Mouse (Mus musculus) midbrain, postnatal 0 days (tissue): Measurements from ENCODE around the gene Flt3. TPM values are rescaled to one million over a fixed set of nuclear protein-coding genes. Genes with fewer than 3 reads are reported as not detected.

ENCODE experiments used
- ATAC-seq: fragments of 200-750 bp; cut with Nextera tagmentation; 2 replicates; pipeline ENCODE4 v1.8.0; 2017; ENCODE audit warnings: moderate number of reproducible peaks, mild to moderate bottlenecking, moderate TSS enrichment, moderate library complexity; ENCODE audit not compliant: low FRiP score
- DNase-seq: peaks from one replicate; pipeline ENCODE4 v3.0.0-alpha.2; 2015; ENCODE audit warnings: low spot score
- H3K27ac ChIP-seq: fragments of 300-500 bp; sonication (generic); 2 replicates; pipeline ENCODE4 v1.5.1; 2014; ENCODE audit warnings: low read depth, mild to moderate bottlenecking, low read length, mixed read lengths
- H3K27me3 ChIP-seq: fragments of 300-500 bp; sonication (generic); 2 replicates; pipeline ENCODE4 v1.6.1; 2014; ENCODE audit warnings: low read length, control low read depth, mixed read lengths; ENCODE audit not compliant: insufficient read depth
- H3K36me3 ChIP-seq: fragments of 300-500 bp; sonication (generic); 2 replicates; pipeline ENCODE4 v1.6.1; 2014; ENCODE audit warnings: low read length, control low read depth, mixed read lengths; ENCODE audit not compliant: insufficient read depth
- H3K4me1 ChIP-seq: fragments of 300-500 bp; sonication (generic); 2 replicates; pipeline ENCODE4 v1.6.1; 2014; ENCODE audit warnings: mild to moderate bottlenecking, control low read depth, antibody characterized with exemption, low read length, mixed read lengths; ENCODE audit not compliant: insufficient read depth
- H3K4me2 ChIP-seq: fragments of 300-500 bp; sonication (generic); 2 replicates; pipeline ENCODE4 v1.6.1; 2014; ENCODE audit warnings: low read depth, mild to moderate bottlenecking, low read length, mixed read lengths; ENCODE audit not compliant: poor library complexity, severe bottlenecking
- H3K4me3 ChIP-seq: fragments of 300-500 bp; sonication (generic); 2 replicates; pipeline ENCODE4 v1.5.1; 2014; ENCODE audit warnings: low read depth, mild to moderate bottlenecking, low read length, moderate library complexity
- H3K9ac ChIP-seq: fragments of 300-500 bp; sonication (generic); replicated peaks from 2 replicates; pipeline ENCODE4 v1.6.1; 2014; ENCODE audit warnings: mild to moderate bottlenecking, low read length, moderate library complexity, mixed read lengths; ENCODE audit not compliant: poor library complexity, severe bottlenecking
- H3K9me3 ChIP-seq: fragments of 300-500 bp; sonication (generic); 2 replicates; pipeline ENCODE4 v1.6.1; 2016; ENCODE audit warnings: low read length, control low read depth
- CTCF ChIP-seq: IDR thresholded peaks from 2 replicates; pipeline ENCODE4 v1.5.1; 2016; ENCODE audit warnings: antibody characterized with exemption, mild to moderate bottlenecking
- WGBS: fragments of 180-500 bp; shearing (Covaris S2); extraction: QIAGEN DNeasy Blood & Tissue Kit; methylation state at CpG from one replicate; pipeline ENCODE4 v1.1.7; 2014; 5-methylcytosine and 5-hydroxymethylcytosine counted together
- polyA plus RNA-seq: library from polyadenylated mRNA; unstranded; fragments of >200 nt; fragmentation: Nextera tagmentation; extraction: Ambion mirVana; gene quantifications from 2 replicates; pipeline ENCODE4 v1.2.1, GENCODE M21; 2015
- total RNA-seq: library from RNA; depleted of rRNA; stranded (reverse); fragments of >200 nt; gene quantifications from 2 replicates; pipeline ENCODE4 v1.2.3, GENCODE M21; 2014

The Flt3 gene
- total and polyA plus RNA-seq, 2 experiments from 2014 or later, result 2.0 to 2.5 TPM

GRCm38 (mm10) chr5:147389052-147389451 lies 11.2 kb downstream of the Flt3 start:
- no peak for DNase-seq
- H3K27ac ChIP-seq, result no peak overlapping the region

GRCm38 (mm10) chr5:147388376-147389008 lies 11.8 kb downstream of the Flt3 start:
- no peak overlapping the region for H3K4me3 ChIP-seq
- WGBS, result 78% methylated on average over 9 of the region's 9 CpGs
- H3K9ac ChIP-seq, result no peak overlapping the region
- no peaks in the 10 kb centered on the region for H3K36me3 ChIP-seq
- DNase-seq, result no peak
- no peak overlapping the region for H3K27ac ChIP-seq
- H3K9me3 ChIP-seq, result no peaks in the 10 kb centered on the region
- no peaks in the 10 kb centered on the region for H3K27me3 ChIP-seq
- no peaks in the 10 kb centered on the region for H3K4me1 ChIP-seq
- H3K4me2 ChIP-seq, result no peak overlapping the region
- TF ChIP-seq CTCF, result no peak
- ATAC-seq, result no peak

More at GRCm38 (mm10) chr5:147389052-147389451, 11.2 kb downstream of the Flt3 start:
- no peaks in the 10 kb centered on the region for H3K4me1 ChIP-seq
- no peak overlapping the region for H3K4me3 ChIP-seq
- H3K9me3 ChIP-seq, result no peaks in the 10 kb centered on the region
- no peak overlapping the region for H3K4me2 ChIP-seq
- H3K27me3 ChIP-seq, result no peaks in the 10 kb centered on the region
- ATAC-seq, result no peak
- H3K36me3 ChIP-seq, result no peaks in the 10 kb centered on the region
- 82% methylated on average over 5 of the region's 5 CpGs for WGBS
- TF ChIP-seq CTCF, result no peak
- H3K9ac ChIP-seq, result no peak overlapping the region

- Histone ChIP-seq H3K9ac (no peak overlapping the region), H3K36me3 (no peaks in the 10 kb centered on the region), H3K27me3 (no peaks in the 10 kb centered on the region), H3K4me3 (no peak overlapping the region), H3K4me1 (no peaks in the 10 kb centered on the region), H3K27ac (no peak overlapping the region), H3K4me2 (no peak overlapping the region), H3K9me3 (no peaks in the 10 kb centered on the region)
- no peak for ATAC-seq
- no peak for TF ChIP-seq CTCF
- 83% methylated on average over 13 of the region's 13 CpGs for WGBS
- DNase-seq, result no peak
Observed at GRCm38 (mm10) chr5:147386865-147387264, 13.4 kb downstream of the Flt3 start.

- Histone ChIP-seq H3K4me3 (no peak overlapping the region), H3K27me3 (no peaks in the 10 kb centered on the region), H3K36me3 (no peaks in the 10 kb centered on the region), H3K9ac (no peak overlapping the region), H3K4me2 (no peak overlapping the region), H3K27ac (no peak overlapping the region), H3K4me1 (no peaks in the 10 kb centered on the region), H3K9me3 (no peaks in the 10 kb centered on the region)
- DNase-seq (no peak), ATAC-seq (no peak)
- no peak for TF ChIP-seq CTCF
- WGBS, result 91% methylated on average over 10 of the region's 10 CpGs
Observed at GRCm38 (mm10) chr5:147381396-147381795, 18.9 kb downstream of the Flt3 start.

GRCm38 (mm10) chr5:147379481-147379880 lies 20.8 kb downstream of the Flt3 start:
- ATAC-seq (no peak), DNase-seq (no peak)
- H3K9me3 ChIP-seq, result no peaks in the 10 kb centered on the region
- H3K4me1 ChIP-seq, result no peaks in the 10 kb centered on the region
- no peak overlapping the region for H3K27ac ChIP-seq
- no peak for TF ChIP-seq CTCF
- H3K4me3 ChIP-seq, result no peak overlapping the region
- H3K27me3 ChIP-seq, result no peaks in the 10 kb centered on the region
- H3K36me3 ChIP-seq, result no peaks in the 10 kb centered on the region
- 81% methylated on average over 3 of the region's 3 CpGs for WGBS
- no peak overlapping the region for H3K9ac ChIP-seq
- no peak overlapping the region for H3K4me2 ChIP-seq

- no peak overlapping the region for H3K4me2 ChIP-seq
- no peaks in the 10 kb centered on the region for H3K27me3 ChIP-seq
- no peaks in the 10 kb centered on the region for H3K4me1 ChIP-seq
- ATAC-seq, result no peak
- no peak overlapping the region for H3K27ac ChIP-seq
- no peak overlapping the region for H3K9ac ChIP-seq
- H3K36me3 ChIP-seq, result no peaks in the 10 kb centered on the region
- no peak for DNase-seq
- no peaks in the 10 kb centered on the region for H3K9me3 ChIP-seq
- H3K4me3 ChIP-seq, result no peak overlapping the region
- TF ChIP-seq CTCF, result no peak
- WGBS, result 87% methylated on average over 8 of the region's 8 CpGs
Observed at GRCm38 (mm10) chr5:147370276-147370675, 30.0 kb downstream of the Flt3 start.
